Mouse (Mus musculus): Measurements from ENCODE around the gene Txndc2. TPM values are rescaled to one million over a fixed set of nuclear protein-coding genes. Genes with fewer than 3 reads are reported as not detected.

Gene Txndc2
- polyA plus RNA-seq, 1 experiment from 2014 or later, result 0.21 TPM

- Histone ChIP-seq H3K27ac (no peak overlapping the region), H3K4me3 (replicated peaks; ENCODE audit: low read length) (no peak overlapping the region), H3K27me3 (ENCODE audit: control insufficient read depth, insufficient read depth, low read length) (no peaks in the 10 kb centered on the region), H3K9me3 (ENCODE audit: control insufficient read depth, low read length) (no peaks in the 10 kb centered on the region), H3K4me2 (replicated peaks) (no peak overlapping the region), H3K4me1 (replicated peaks; ENCODE audit: control insufficient read depth, insufficient read depth, low read length) (no peaks in the 10 kb centered on the region), H3K9ac (no peak overlapping the region), H3K36me3 (replicated peaks; ENCODE audit: control insufficient read depth, insufficient read depth) (no peaks in the 10 kb centered on the region)
- DNase-seq (ENCODE audit: low spot score) (no peak), ATAC-seq (ENCODE audit: low FRiP score) (no peak)
- 85% methylated on average over 6 of the region's 6 CpGs for WGBS
These were observed 16.4 kb downstream of the Txndc2 start for GRCm38 (mm10) chr17:65625563-65625962.

GRCm38 (mm10) chr17:65623130-65623529 lies 18.8 kb downstream of the Txndc2 start:
- Histone ChIP-seq H3K4me2 (replicated peaks) (no peak overlapping the region), H3K36me3 (replicated peaks; ENCODE audit: control insufficient read depth, insufficient read depth) (no peaks in the 10 kb centered on the region), H3K4me3 (replicated peaks; ENCODE audit: low read length) (no peak overlapping the region), H3K4me1 (replicated peaks; ENCODE audit: control insufficient read depth, insufficient read depth, low read length) (no peaks in the 10 kb centered on the region), H3K9me3 (ENCODE audit: control insufficient read depth, low read length) (no peaks in the 10 kb centered on the region), H3K9ac (no peak overlapping the region), H3K27ac (no peak overlapping the region), H3K27me3 (ENCODE audit: control insufficient read depth, insufficient read depth, low read length) (no peaks in the 10 kb centered on the region)
- DNase-seq (ENCODE audit: low spot score) (no peak), ATAC-seq (ENCODE audit: low FRiP score) (no peak)

- H3K9ac ChIP-seq, result no peak overlapping the region
- no peaks in the 10 kb centered on the region for H3K4me1 ChIP-seq (replicated peaks; ENCODE audit: control insufficient read depth, insufficient read depth, low read length)
- H3K4me3 ChIP-seq (replicated peaks; ENCODE audit: low read length), result no peak overlapping the region
- WGBS, result 76% methylated on average over 2 of the region's 2 CpGs
- ATAC-seq (ENCODE audit: low FRiP score) (no peak), DNase-seq (ENCODE audit: low spot score) (no peak)
- H3K36me3 ChIP-seq (replicated peaks; ENCODE audit: control insufficient read depth, insufficient read depth), result no peaks in the 10 kb centered on the region
- H3K9me3 ChIP-seq (ENCODE audit: control insufficient read depth, low read length), result no peaks in the 10 kb centered on the region
- H3K4me2 ChIP-seq (replicated peaks), result no peak overlapping the region
- H3K27ac ChIP-seq, result no peak overlapping the region
- no peaks in the 10 kb centered on the region for H3K27me3 ChIP-seq (ENCODE audit: control insufficient read depth, insufficient read depth, low read length)
These were observed 23.5 kb downstream of the Txndc2 start for GRCm38 (mm10) chr17:65618431-65618830.

- Histone ChIP-seq H3K27me3 (ENCODE audit: control insufficient read depth, insufficient read depth, low read length) (no peaks in the 10 kb centered on the region), H3K9ac (no peak overlapping the region)
- ATAC-seq (ENCODE audit: low FRiP score), result no peak
These were observed 26.3 kb downstream of the Txndc2 start for GRCm38 (mm10) chr17:65615678-65616077.

GRCm38 (mm10) chr17:65614431-65614830 lies 27.5 kb downstream of the Txndc2 start:
- 1% methylated on average over 9 of the region's 9 CpGs for WGBS
- ATAC-seq (ENCODE audit: low FRiP score) (no peak), DNase-seq (ENCODE audit: low spot score) (peak; percentile 47)
- peaks cover 22% of the 10 kb centered on the region for H3K4me1 ChIP-seq (replicated peaks; ENCODE audit: control insufficient read depth, insufficient read depth, low read length)
- H3K27ac ChIP-seq, result peak overlapping the region; percentile 100
- H3K27me3 ChIP-seq (ENCODE audit: control insufficient read depth, insufficient read depth, low read length), result no peaks in the 10 kb centered on the region
- H3K4me2 ChIP-seq (replicated peaks), result peak overlapping the region; percentile 65
- H3K36me3 ChIP-seq (replicated peaks; ENCODE audit: control insufficient read depth, insufficient read depth), result no peaks in the 10 kb centered on the region
- H3K9me3 ChIP-seq (ENCODE audit: control insufficient read depth, low read length), result no peaks in the 10 kb centered on the region
- peak overlapping the region; percentile 98 for H3K9ac ChIP-seq
- H3K4me3 ChIP-seq (replicated peaks; ENCODE audit: low read length), result peak overlapping the region; percentile 98

More at GRCm38 (mm10) chr17:65615678-65616077, 26.3 kb downstream of the Txndc2 start:
- Histone ChIP-seq H3K36me3 (replicated peaks; ENCODE audit: control insufficient read depth, insufficient read depth) (no peaks in the 10 kb centered on the region), H3K27ac (no peak overlapping the region), H3K9me3 (ENCODE audit: control insufficient read depth, low read length) (no peaks in the 10 kb centered on the region), H3K4me1 (replicated peaks; ENCODE audit: control insufficient read depth, insufficient read depth, low read length) (peaks cover 12% of the 10 kb centered on the region), H3K4me3 (replicated peaks; ENCODE audit: low read length) (no peak overlapping the region), H3K4me2 (replicated peaks) (no peak overlapping the region)
- no peak for DNase-seq (ENCODE audit: low spot score)
- 36% methylated on average over 3 of the region's 3 CpGs for WGBS

GRCm38 (mm10) chr17:65613463-65614412 lies 28.2 kb downstream of the Txndc2 start, which contains the start of gene Vapa:
Gene Vapa (minus strand): TSS chr17:65613555.
- Histone ChIP-seq H3K9me3 (ENCODE audit: control insufficient read depth, low read length) (no peaks in the 10 kb centered on the region), H3K4me3 (replicated peaks; ENCODE audit: low read length) (peak within 1 kb of the TSS; percentile 98), H3K4me2 (replicated peaks) (peak within 1 kb of the TSS; percentile 65), H3K27me3 (ENCODE audit: control insufficient read depth, insufficient read depth, low read length) (no peaks in the 10 kb centered on the region), H3K36me3 (replicated peaks; ENCODE audit: control insufficient read depth, insufficient read depth) (no peaks in the 10 kb centered on the region), H3K27ac (peak within 1 kb of the TSS; percentile 100), H3K9ac (peak within 1 kb of the TSS; percentile 98), H3K4me1 (replicated peaks; ENCODE audit: control insufficient read depth, insufficient read depth, low read length) (peaks cover 29% of the 10 kb centered on the region)
- ATAC-seq (ENCODE audit: low FRiP score) (peak; percentile 93), DNase-seq (ENCODE audit: low spot score) (peak; percentile 99)
- WGBS, result under 1% methylated on average over 81 of the region's 85 CpGs

- ATAC-seq (ENCODE audit: low FRiP score) (peak; percentile 64), DNase-seq (ENCODE audit: low spot score) (no peak)
- H3K36me3 ChIP-seq (replicated peaks; ENCODE audit: control insufficient read depth, insufficient read depth), result no peaks in the 10 kb centered on the region
- peak overlapping the region; percentile 60 for H3K4me2 ChIP-seq (replicated peaks)
- peak overlapping the region; percentile 98 for H3K4me3 ChIP-seq (replicated peaks; ENCODE audit: low read length)
- H3K9me3 ChIP-seq (ENCODE audit: control insufficient read depth, low read length), result no peaks in the 10 kb centered on the region
- H3K9ac ChIP-seq, result peak overlapping the region; percentile 98
- WGBS, result 1% methylated on average over 39 of the region's 42 CpGs
- H3K27me3 ChIP-seq (ENCODE audit: control insufficient read depth, insufficient read depth, low read length), result no peaks in the 10 kb centered on the region
- H3K4me1 ChIP-seq (replicated peaks; ENCODE audit: control insufficient read depth, insufficient read depth, low read length), result peaks cover 35% of the 10 kb centered on the region
- peak overlapping the region; percentile 100 for H3K27ac ChIP-seq
These were observed 28.9 kb downstream of the Txndc2 start for GRCm38 (mm10) chr17:65613142-65613462.

- Histone ChIP-seq H3K4me2 (replicated peaks) (peak overlapping the region; percentile 60), H3K27me3 (ENCODE audit: control insufficient read depth, insufficient read depth, low read length) (no peaks in the 10 kb centered on the region), H3K4me3 (replicated peaks; ENCODE audit: low read length) (peak overlapping the region; percentile 98), H3K36me3 (replicated peaks; ENCODE audit: control insufficient read depth, insufficient read depth) (no peaks in the 10 kb centered on the region), H3K9me3 (ENCODE audit: control insufficient read depth, low read length) (no peaks in the 10 kb centered on the region), H3K4me1 (replicated peaks; ENCODE audit: control insufficient read depth, insufficient read depth, low read length) (peaks cover 40% of the 10 kb centered on the region), H3K27ac (peak overlapping the region; percentile 100), H3K9ac (peak overlapping the region; percentile 98)
- WGBS, result under 1% methylated on average over 70 of the region's 91 CpGs
- ATAC-seq (ENCODE audit: low FRiP score), result peak; percentile 22
- DNase-seq (ENCODE audit: low spot score), result no peak
These were observed 29.4 kb downstream of the Txndc2 start for GRCm38 (mm10) chr17:65612391-65613141.

- Histone ChIP-seq H3K4me2 (replicated peaks) (peak overlapping the region; percentile 60), H3K9me3 (ENCODE audit: control insufficient read depth, low read length) (no peaks in the 10 kb centered on the region), H3K4me1 (replicated peaks; ENCODE audit: control insufficient read depth, insufficient read depth, low read length) (peaks cover 41% of the 10 kb centered on the region), H3K9ac (peak overlapping the region; percentile 98), H3K27ac (no peak overlapping the region), H3K36me3 (replicated peaks; ENCODE audit: control insufficient read depth, insufficient read depth) (no peaks in the 10 kb centered on the region), H3K4me3 (replicated peaks; ENCODE audit: low read length) (peak overlapping the region; percentile 98), H3K27me3 (ENCODE audit: control insufficient read depth, insufficient read depth, low read length) (no peaks in the 10 kb centered on the region)
- 13% methylated on average over 4 of the region's 4 CpGs for WGBS
- DNase-seq (ENCODE audit: low spot score) (no peak), ATAC-seq (ENCODE audit: low FRiP score) (no peak)
These were observed 30.2 kb downstream of the Txndc2 start for GRCm38 (mm10) chr17:65611721-65612120.
